Mouse (Mus musculus) CH12.LX (cell line): ENCODE measurements around the gene Gper1.

ENCODE experiments used
- CHD2 ChIP-seq: IDR thresholded peaks from 2 replicates; pipeline ENCODE4 v1.6.1; 2011; ENCODE audit warnings: low read length, improper control_type of control experiment
- EP300 ChIP-seq: IDR thresholded peaks from 2 replicates; pipeline ENCODE4 v1.6.1; 2011; ENCODE audit warnings: low read length, improper control_type of control experiment
- MEF2A ChIP-seq: IDR thresholded peaks from 2 replicates; pipeline ENCODE4 v1.6.1; 2014; ENCODE audit warnings: low read depth, mild to moderate bottlenecking, inconsistent platforms, low read length, improper control_type of control experiment, borderline replicate concordance
- POLR2A ChIP-seq: IDR thresholded peaks from 2 replicates; pipeline ENCODE4 v1.6.1; 2011; ENCODE audit warnings: low read depth, mild to moderate bottlenecking, improper control_type of control experiment, low read length
- POLR2AphosphoS2 ChIP-seq: IDR thresholded peaks from 2 replicates; pipeline ENCODE4 v1.6.1; 2011; ENCODE audit warnings: low read depth, low read length, improper control_type of control experiment
- USF1 ChIP-seq: IDR thresholded peaks from 2 replicates; pipeline ENCODE4 v1.6.1; 2014; ENCODE audit warnings: low read depth, mild to moderate bottlenecking, inconsistent platforms, low read length, improper control_type of control experiment
- ZNF384 ChIP-seq: IDR thresholded peaks from 2 replicates; pipeline ENCODE4 v1.6.1; 2012; ENCODE audit warnings: low read depth, low read length, improper control_type of control experiment, inconsistent platforms

DNA sequence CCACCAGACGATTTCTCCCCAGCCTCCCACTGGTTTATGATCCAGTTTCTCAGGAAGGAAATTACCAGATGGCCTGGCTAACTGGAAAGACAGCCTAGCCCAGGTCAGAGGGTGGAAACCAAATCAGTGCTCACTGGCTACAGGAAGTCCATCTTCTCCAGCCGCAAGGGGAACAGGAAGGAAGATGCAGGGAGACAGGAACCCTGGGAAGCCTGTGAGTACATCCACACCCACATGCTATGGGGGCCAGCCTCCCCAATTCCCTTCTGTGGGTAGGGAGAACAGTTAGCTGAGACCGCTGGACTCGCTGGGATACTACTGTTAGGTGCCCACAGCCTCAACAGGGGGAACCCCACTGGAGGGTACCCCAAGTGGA, 34.8 kb upstream of the Gper1 start:
- TF ChIP-seq POLR2A (no peak), POLR2AphosphoS2 (no peak), MEF2A (no peak), EP300 (no peak), ZNF384 (no peak), USF1 (no peak), CHD2 (no peak)
